Mouse (Mus musculus): ENCODE data around the gene Gm21173. TPM values are rescaled to one million over a fixed set of nuclear protein-coding genes. Genes with fewer than 3 reads are reported as not detected.
"Not testable (repeated sequence)": the region's sequence is repeated elsewhere in the genome, so short reads cannot be mapped to it uniquely, and the experiment has no call there.

Gm21173 gene
- polyA plus RNA-seq (2015; fragmentation: Nextera tagmentation; extraction: Ambion mirVana) = not detected in 2 replicates

DNA sequence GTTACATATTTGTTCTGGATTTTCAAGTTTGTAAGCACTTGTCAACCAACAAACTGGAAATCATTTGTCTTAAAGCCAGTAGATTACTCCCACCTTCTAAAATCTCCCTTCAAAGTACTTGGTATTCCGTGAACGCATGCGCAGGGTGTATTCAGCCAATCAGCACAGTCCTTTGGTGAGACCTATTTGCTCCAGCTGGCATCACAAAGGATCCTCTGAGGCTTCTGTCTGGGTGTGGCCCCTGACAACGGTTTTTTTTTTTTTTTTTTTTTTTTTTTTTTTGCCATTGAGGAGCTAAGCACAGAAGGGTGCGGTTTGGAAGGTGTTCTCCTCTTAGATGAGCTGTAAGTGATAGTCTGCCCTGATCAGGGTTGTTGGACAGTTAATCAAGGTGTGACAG, at the start of gene Gm21173:
Gene Gm21173 (plus strand): TSS at position 301 of the 400 bp plus-strand sequence.
- no CpG with 5 or more reads among the region's 5 CpGs for WGBS
- H3K27me3 ChIP-seq (ENCODE audit: control insufficient read depth, insufficient read depth, low read length); H3K36me3 ChIP-seq (ENCODE audit: control insufficient read depth, insufficient read depth, low read length); H3K4me2 ChIP-seq (ENCODE audit: low read depth, low read length); H3K9me3 ChIP-seq (replicated peaks; ENCODE audit: control insufficient read depth, low read length); H3K27ac ChIP-seq (ENCODE audit: low read length); ATAC-seq (ENCODE audit: insufficient read depth, low FRiP score); H3K4me3 ChIP-seq (replicated peaks; ENCODE audit: low read length); H3K4me1 ChIP-seq (ENCODE audit: control insufficient read depth, insufficient read depth, low read length); H3K9ac ChIP-seq (ENCODE audit: low read length): not testable (repeated sequence)
